Mouse (Mus musculus): Measurements from ENCODE around the gene Ciao2a.

DNA sequence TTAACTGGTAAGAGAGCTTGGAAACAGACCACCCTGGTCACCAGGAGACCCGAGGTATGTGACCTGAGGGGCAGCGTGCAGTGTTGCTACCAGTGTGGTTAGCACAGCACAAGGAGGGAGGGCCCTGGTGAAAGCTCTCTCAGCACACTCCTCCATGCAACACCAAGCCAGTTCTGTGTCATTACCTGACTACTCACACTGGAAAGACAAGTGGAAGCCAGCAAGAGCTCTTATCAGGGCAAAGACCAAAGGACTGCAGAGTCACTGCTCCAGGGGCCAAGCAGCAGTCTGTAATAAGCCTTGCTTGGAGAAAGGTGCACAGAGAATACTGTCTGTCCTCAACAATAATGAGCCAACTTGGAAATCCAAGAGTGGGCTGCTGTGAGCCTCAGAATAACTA is 33.7 kb upstream of the Ciao2a start:
- no peak for TF ChIP-seq CTCF (IDR thresholded peaks at IDR 0.05; ENCODE audit: low read depth, low read length)
- no peak for TF ChIP-seq EP300 (IDR thresholded peaks at IDR 0.05; ENCODE audit: insufficient read depth, low read depth, low read length)

Data from ES-Bruce4 (cell line).